Mouse (Mus musculus) CH12.LX (cell line): ENCODE data around the gene Rfc1. TPM values are rescaled to one million over a fixed set of nuclear protein-coding genes. Genes with fewer than 3 reads are reported as not detected.

Experiments
- DNase-seq: peaks from one replicate; pipeline ENCODE4 v3.0.0-alpha.2; 2013; ENCODE audit errors: extremely low read depth
- H3K27ac ChIP-seq: 2 replicates; pipeline ENCODE4 v1.5.1; 2012; ENCODE audit warnings: low read depth, mild to moderate bottlenecking, control low read depth, moderate library complexity; ENCODE audit not compliant: insufficient read depth
- H3K27me3 ChIP-seq: replicated peaks from 2 replicates; pipeline ENCODE3; 2012; ENCODE audit warnings: inconsistent platforms
- H3K36me3 ChIP-seq, 2 experiments: replicated peaks in 1 of 2; 2 replicates each; pipeline versions ENCODE3 to v1.6.1; 2012; ENCODE audit warnings: inconsistent platforms in 1 of 2, low read length in 1 of 2, mild to moderate bottlenecking in 1 of 2, mixed read lengths in 1 of 2, moderate library complexity in 1 of 2; ENCODE audit not compliant: control insufficient read depth in 1 of 2, insufficient read depth in 1 of 2
- H3K4me1 ChIP-seq, 2 experiments: 2 replicates each; pipeline ENCODE4 v1.6.1; 2012; ENCODE audit warnings: inconsistent platforms in 1 of 2, moderate library complexity in 1 of 2; ENCODE audit not compliant: insufficient read depth in 2 of 2, control insufficient read depth in 1 of 2
- H3K4me2 ChIP-seq: 2 replicates; pipeline ENCODE4 v1.6.1; 2012; ENCODE audit warnings: low read depth, mild to moderate bottlenecking, control low read depth; ENCODE audit not compliant: poor library complexity, insufficient read depth, severe bottlenecking
- H3K4me3 ChIP-seq, 3 experiments: fragments of 150-350 bp in 1 of 3; sonication (generic) in 1 of 3; replicated peaks in 1 of 3; 2 replicates each; pipeline versions ENCODE3 to v1.5.1; 2011 to 2012; ENCODE audit warnings: low read depth in 2 of 3, low read length in 2 of 3, mild to moderate bottlenecking in 2 of 3, moderate library complexity in 2 of 3, control low read depth in 1 of 3, improper control_type of control experiment in 1 of 3, inconsistent platforms in 1 of 3, mixed read lengths in 1 of 3; ENCODE audit not compliant: poor library complexity in 1 of 3
- H3K79me2 ChIP-seq: replicated peaks from 2 replicates; pipeline ENCODE4 v1.6.1; 2012; ENCODE audit warnings: mild to moderate bottlenecking, moderate library complexity; ENCODE audit not compliant: control insufficient read depth, poor library complexity, insufficient read depth, severe bottlenecking; ENCODE audit errors: extremely low read depth
- H3K9ac ChIP-seq: 2 replicates; pipeline ENCODE4 v1.6.1; 2012; ENCODE audit warnings: low read depth, mild to moderate bottlenecking, control low read depth, moderate library complexity; ENCODE audit not compliant: insufficient read depth
- H3K9me3 ChIP-seq: replicated peaks from 2 replicates; pipeline ENCODE3; 2012; ENCODE audit warnings: low read length, inconsistent platforms, mixed read lengths
- E2F4 ChIP-seq: IDR thresholded peaks from 2 replicates; pipeline ENCODE4 v1.6.1; 2011; ENCODE audit warnings: low read depth, low read length, improper control_type of control experiment; ENCODE audit not compliant: insufficient replicate concordance
- MEF2A ChIP-seq: IDR thresholded peaks from 2 replicates; pipeline ENCODE4 v1.6.1; 2014; ENCODE audit warnings: low read depth, mild to moderate bottlenecking, inconsistent platforms, low read length, improper control_type of control experiment, borderline replicate concordance
- MXI1 ChIP-seq: IDR thresholded peaks from 2 replicates; pipeline ENCODE4 v1.6.1; 2011; ENCODE audit warnings: mild to moderate bottlenecking, low read depth, low read length, improper control_type of control experiment
- NRF1 ChIP-seq: IDR thresholded peaks from 2 replicates; pipeline ENCODE4 v1.6.1; 2014; ENCODE audit warnings: low read depth, mild to moderate bottlenecking, inconsistent platforms, low read length, improper control_type of control experiment, moderate library complexity
- POLR2AphosphoS2 ChIP-seq: IDR thresholded peaks from 2 replicates; pipeline ENCODE4 v1.6.1; 2011; ENCODE audit warnings: low read depth, low read length, improper control_type of control experiment
- RAD21 ChIP-seq: IDR thresholded peaks from 2 replicates; pipeline ENCODE4 v1.6.1; 2011; ENCODE audit warnings: low read depth, mild to moderate bottlenecking, low read length, improper control_type of control experiment, moderate library complexity
- dilution Hi-C: fragments of 300-500 bp; cut with MboI; formaldehyde crosslinking; loops from 2 replicates; pipeline ENCODE4 v1.14.3; 2020; ENCODE audit warnings: low sequenced_read_pairs; ENCODE audit not compliant: extremely low pct_unique_long_range_greater_than_20kb, extremely low pct_ligation_motif_present
- in situ Hi-C: fragments of 300-500 bp; cut with MboI; formaldehyde crosslinking; loops from 3 replicates; pipeline ENCODE4 v1.14.3; 2019; ENCODE audit warnings: low sequenced_read_pairs, low pct_ligation_motif_present, low pct_unique_long_range_greater_than_20kb, mixed read lengths
- polyA plus RNA-seq: library from polyadenylated mRNA; unstranded; fragments of >175 nt; gene quantifications from 2 replicates; pipeline ENCODE4 v1.2.1, GENCODE M21; 2012; ENCODE audit warnings: low read depth; ENCODE audit not compliant: insufficient read length
- total RNA-seq, 2 experiments: library from RNA; depleted of rRNA; stranded (reverse); fragments of 300-350 nt in 1 of 2; fragments of >200 nt in 1 of 2; gene quantifications; 2 replicates each; pipeline ENCODE4 v1.2.3; 2012 to 2014

Rfc1 gene
- total and polyA plus RNA-seq, 3 experiments: 64.9 to 83.1 (median 80.8) TPM

- Histone ChIP-seq H3K79me2 (no peaks in the 10 kb centered on the region), H3K4me1 (peaks cover 0 to 9% of the 10 kb centered on the region in 2 experiments; a peak in 2 of 4 replicates), H3K9ac (no peak overlapping the region), H3K27me3 (no peaks in the 10 kb centered on the region), H3K4me2 (no peak overlapping the region), H3K36me3 (peaks cover 31 to 83% of the 10 kb centered on the region in 2 experiments), H3K4me3 (no peak overlapping the region), H3K27ac (no peak overlapping the region), H3K9me3 (no peaks in the 10 kb centered on the region)
- TF ChIP-seq POLR2AphosphoS2: no peak
- in situ Hi-C loops (no loop called here), dilution Hi-C loops (no loop called here)
- DNase-seq: no peak
Observed at GRCm38 (mm10) chr5:65257910-65258505, 77.5 kb downstream of the Rfc1 start.

GRCm38 (mm10) chr5:65250185-65250855 lies 85.2 kb downstream of the Rfc1 start:
- DNase-seq: no peak
- no peaks in the 10 kb centered on the region for H3K79me2 ChIP-seq
- H3K4me2 ChIP-seq: no peak overlapping the region
- H3K9ac ChIP-seq: no peak overlapping the region
- in situ Hi-C loops (no loop called here), dilution Hi-C loops (no loop called here)
- H3K27ac ChIP-seq: no peak overlapping the region
- peaks cover 0 to 34% of the 10 kb centered on the region in 2 experiments for H3K36me3 ChIP-seq
- H3K4me3 ChIP-seq: no peak overlapping the region
- H3K27me3 ChIP-seq: no peaks in the 10 kb centered on the region
- no peaks in the 10 kb centered on the region for H3K4me1 ChIP-seq
- no peaks in the 10 kb centered on the region for H3K9me3 ChIP-seq
- no peak for TF ChIP-seq RAD21

GRCm38 (mm10) chr5:65247296-65247695 lies 88.2 kb downstream of the Rfc1 start:
- dilution Hi-C loops: no loop called here
- H3K79me2 ChIP-seq: no peaks in the 10 kb centered on the region
- DNase-seq: no peak
- no peaks in the 10 kb centered on the region for H3K27me3 ChIP-seq
- H3K4me3 ChIP-seq: no peak overlapping the region
- in situ Hi-C loops: no loop called here
- H3K27ac ChIP-seq: no peak overlapping the region
- no peak overlapping the region for H3K4me2 ChIP-seq
- H3K36me3 ChIP-seq: peaks cover 0 to 18% of the 10 kb centered on the region in 2 experiments
- no peak overlapping the region for H3K9ac ChIP-seq
- H3K9me3 ChIP-seq: no peaks in the 10 kb centered on the region
- TF ChIP-seq MEF2A: no peak
- no peak for TF ChIP-seq NRF1
- no peak for TF ChIP-seq MXI1
- no peak for TF ChIP-seq E2F4
- H3K4me1 ChIP-seq: no peaks in the 10 kb centered on the region
